ENCODE assay signal across 12 mouse cellular contexts in genomic region chr10:73103383-73103994, GRCm38 (mm10). TPM values are rescaled to one million over a fixed set of nuclear protein-coding genes. Genes with fewer than 3 reads are reported as not detected.
DNase-seq lines count a peak whose midpoint lies in the region; ATAC-seq and TF ChIP-seq lines count a peak whose summit lies in the region.
"Had no signal": no experiment of that assay in that cellular context is flagged by ENCODE, and none has a peak within 500 bp of the region (broad histone marks: within the 10 kb centered on the region; RNA-seq: fewer than 3 reads in every experiment).

No protein-coding gene starts in this region.

- no peaks in the 10 kb centered on the region for H3K9me3 ChIP-seq in kidney, embryonic 16.5 days (ENCODE audit: low read length)
- no peaks in the 10 kb centered on the region for H3K9me3 ChIP-seq in ES-E14 (ENCODE audit: control insufficient read depth, insufficient read depth, low read depth, low read length)
- H3K9me3 ChIP-seq: embryonic facial prominence, embryonic 15.5 days; liver, embryonic 15.5 days had no signal

- H3K9ac ChIP-seq in kidney, embryonic 16.5 days (replicated peaks; ENCODE audit: low read length): no peak overlapping the region
- H3K9ac ChIP-seq in ES-E14 (ENCODE audit: insufficient read depth, low read depth, low read length, poor library complexity, severe bottlenecking): no peak overlapping the region
- H3K9ac ChIP-seq: embryonic facial prominence, embryonic 15.5 days; liver, embryonic 15.5 days had no signal

- no peak for ATAC-seq in kidney, embryonic 16.5 days (ENCODE audit: low FRiP score, low TSS enrichment)
- no peak for ATAC-seq in granulocyte monocyte progenitor cell, adult 5-6 weeks (replicated peaks; ENCODE audit: poor library complexity, severe bottlenecking)

- peak; percentile 38 for DNase-seq in adrenal gland, postnatal 10 days
- no peak for DNase-seq in adrenal gland, adult 2 months
- DNase-seq in kidney, adult 2 months: no peak
- DNase-seq in ES-E14 (ENCODE audit: low read depth, low spot score): peak; percentile 20
- DNase-seq in left cerebral cortex, postnatal 36 days (ENCODE audit: low spot score in 2 of 2): peak; percentile 51 to 64
- DNase-seq in spleen, postnatal 4 days (ENCODE audit: low spot score in 2 of 2): no peak
- DNase-seq: kidney, adult 8-10 months had no signal

- no peak overlapping the region for H3K27ac ChIP-seq in kidney, adult 2 months (ENCODE audit: insufficient read depth, low read depth, low read length)
- H3K27ac ChIP-seq in kidney, embryonic 16.5 days (ENCODE audit: low read length): no peak overlapping the region
- H3K27ac ChIP-seq in ES-E14 (ENCODE audit: insufficient read depth, low read depth, low read length, poor library complexity, severe bottlenecking): no peak overlapping the region
- H3K27ac ChIP-seq: embryonic facial prominence, embryonic 15.5 days; liver, embryonic 15.5 days had no signal

- in situ Hi-C loops in ES-E14 (cut with MboI; ENCODE audit: low sequenced_read_pairs in 2 of 2, unreplicated experiment in 2 of 2): no loop called here

- 74% methylated on average over 13 of the region's 13 CpGs for WGBS in kidney, adult 2 months
- 70% methylated on average over 13 of the region's 13 CpGs for WGBS in kidney, embryonic 16.5 days

- H3K4me1 ChIP-seq in kidney, adult 2 months (ENCODE audit: control insufficient read depth, insufficient read depth, low read length): no peaks in the 10 kb centered on the region
- no peaks in the 10 kb centered on the region for H3K4me1 ChIP-seq in kidney, embryonic 16.5 days (ENCODE audit: insufficient read depth, low read length)
- H3K4me1 ChIP-seq in ES-E14 (ENCODE audit: control insufficient read depth in 2 of 2, insufficient read depth in 2 of 2, low read length in 2 of 2, poor library complexity in 1 of 2): no peaks in the 10 kb centered on the region
- H3K4me1 ChIP-seq: liver, embryonic 15.5 days had no signal

- H3K27me3 ChIP-seq in kidney, adult 2 months (replicated peaks; ENCODE audit: control insufficient read depth, insufficient read depth, low read length): no peaks in the 10 kb centered on the region
- H3K27me3 ChIP-seq in kidney, embryonic 16.5 days (ENCODE audit: insufficient read depth, low read length): peaks cover 27% of the 10 kb centered on the region

- intact Hi-C loops in left cerebral cortex, postnatal 36 days (cut with DNase I): loop anchor here (5.0 to 10.0 kb wide), 3 partner anchors 1099 to 1741 kb away; no protein-coding TSS in a partner anchor

- peak; percentile 21; the same call in 1 of the 2 replicates for TF ChIP-seq CTCF in kidney, adult 2 months (conservative IDR thresholded peaks at IDR 0.05; ENCODE audit: insufficient read depth, insufficient read length, low read depth, low read length)

- no peak overlapping the region for H3K4me3 ChIP-seq in kidney, adult 2 months (ENCODE audit: insufficient read depth, low read depth, low read length)
- H3K4me3 ChIP-seq in kidney, embryonic 16.5 days (ENCODE audit: low read length): no peak overlapping the region
- H3K4me3 ChIP-seq in ES-E14 (ENCODE audit: insufficient read depth in 1 of 2, low read depth in 1 of 2, low read length in 2 of 2, poor library complexity in 1 of 2, severe bottlenecking in 1 of 2): no peak overlapping the region
- H3K4me3 ChIP-seq: embryonic facial prominence, embryonic 15.5 days; liver, embryonic 15.5 days had no signal

- no peak for TF ChIP-seq POLR2A in kidney, adult 2 months (IDR thresholded peaks at IDR 0.05; ENCODE audit: low read depth, low read length)

- no peak overlapping the region for H3K4me2 ChIP-seq in kidney, embryonic 16.5 days (replicated peaks; ENCODE audit: low read depth, low read length)
- H3K4me2 ChIP-seq: embryonic facial prominence, embryonic 15.5 days; liver, embryonic 15.5 days had no signal

- H3K36me3 ChIP-seq in kidney, adult 2 months (ENCODE audit: control insufficient read depth, insufficient read depth, low read length): no peaks in the 10 kb centered on the region
- H3K36me3 ChIP-seq in kidney, embryonic 16.5 days (ENCODE audit: insufficient read depth, low read length): no peaks in the 10 kb centered on the region
- H3K36me3 ChIP-seq in ES-E14 (ENCODE audit: control insufficient read depth, insufficient read depth, low read length, poor library complexity, severe bottlenecking): no peaks in the 10 kb centered on the region
- H3K36me3 ChIP-seq: embryonic facial prominence, embryonic 15.5 days; liver, embryonic 15.5 days had no signal

TF ChIP-seq in ES-E14, 5 proteins besides CTCF, POLR2A, EP300 and RAD21:
- TF ChIP-seq ZC3H11A (IDR thresholded peaks at IDR 0.05; ENCODE audit: borderline replicate concordance, low read depth, low read length): no peak
- TF ChIP-seq CHD2 (IDR thresholded peaks at IDR 0.05; ENCODE audit: low read depth, low read length): no peak
- no peak for TF ChIP-seq MAFK (IDR thresholded peaks at IDR 0.05; ENCODE audit: insufficient read depth, low read depth, low read length)
- TF ChIP-seq HCFC1 (IDR thresholded peaks at IDR 0.05; ENCODE audit: borderline replicate concordance, insufficient read depth, low read length): no peak
- TF ChIP-seq ZNF384 (IDR thresholded peaks at IDR 0.05; ENCODE audit: low read depth, low read length): no peak
TF ChIP-seq in ES-E14: peak in this region for 0.

RNA-seq across cellular contexts. Expression of gene Pcdh15, which starts 4.3 kb away (rescaled TPM):
- total RNA-seq in adrenal gland, postnatal 10 days (2021): 1 to 10 TPM; 3.5 to 5.4 TPM
- total RNA-seq in adrenal gland, adult 2 months (2021): 1 to 10 TPM; 5.0 to 7.9 TPM
- polyA plus RNA-seq in adrenal gland, adult 2 months (2012; rRNA removed): 0.26 and 1.2 TPM in 2 replicates
- 0.16 TPM in 1 of 2 replicates, not detected in the other for polyA plus RNA-seq in kidney, adult 2 months (2012; rRNA removed)
- 0.41 TPM in 2 replicates for polyA plus RNA-seq in kidney, embryonic 16.5 days (2015; fragmentation: Nextera tagmentation; extraction: Ambion mirVana)
- total RNA-seq in ES-E14 (2012; rRNA removed): 0.04 TPM in 1 of 2 replicates, not detected in the other
- 10 to 100 TPM; 22.4 to 33.8 TPM for total RNA-seq in left cerebral cortex, postnatal 36 days (2021)
- not detected in 2 replicates for total RNA-seq in granulocyte monocyte progenitor cell, adult 5-6 weeks (2014; fragmentation: Nextera tagmentation)
- not detected in 2 replicates for total RNA-seq in granulocyte monocyte progenitor cell, adult 5-6 weeks (2017)
- total RNA-seq: monocyte, adult 5-6 weeks had no signal

Comparison
In these comparisons a context has a peak if more than half of its experiments do, and no peak if none do; other contexts are left out.
1. DNase-seq: peak in adrenal gland, postnatal 10 days (single experiment), ES-E14 (single experiment) and left cerebral cortex, postnatal 36 days (2 of 2); none in adrenal gland, adult 2 months (single experiment), kidney, adult 2 months (single experiment) and spleen, postnatal 4 days (0 of 2).